Mouse (Mus musculus) thymus, adult 2 months (tissue): Measurements from ENCODE around the gene Ssh2. TPM values are rescaled to one million over a fixed set of nuclear protein-coding genes. Genes with fewer than 3 reads are reported as not detected.

ENCODE experiments used
- DNase-seq: peaks from one replicate; pipeline ENCODE4 v3.0.0; 2021
- H3K27ac ChIP-seq: fragments of 200-500 bp; 2 replicates; pipeline ENCODE4 v1.5.1; 2012; ENCODE audit warnings: low read length, control low read depth; ENCODE audit not compliant: control insufficient read depth, insufficient read depth
- H3K27me3 ChIP-seq: fragments of 200-500 bp; 2 replicates; pipeline ENCODE4 v1.6.1; 2012; ENCODE audit warnings: mild to moderate bottlenecking, low read length, moderate library complexity, mixed read lengths; ENCODE audit not compliant: control insufficient read depth, insufficient read depth
- H3K36me3 ChIP-seq: fragments of 200-500 bp; 2 replicates; pipeline ENCODE4 v1.6.1; 2012; ENCODE audit warnings: mild to moderate bottlenecking, low read length, moderate library complexity; ENCODE audit not compliant: control insufficient read depth, insufficient read depth
- H3K4me1 ChIP-seq: fragments of 200-500 bp; replicated peaks from 2 replicates; pipeline ENCODE4 v1.6.1; 2012; ENCODE audit warnings: low read length; ENCODE audit not compliant: control insufficient read depth, insufficient read depth
- H3K4me3 ChIP-seq: fragments of 200-500 bp; 2 replicates; pipeline ENCODE4 v1.5.1; 2012; ENCODE audit warnings: mild to moderate bottlenecking, low read length, control low read depth, moderate library complexity; ENCODE audit not compliant: control insufficient read depth, insufficient read depth
- CTCF ChIP-seq: fragments of 200-500 bp; IDR thresholded peaks from 2 replicates; pipeline ENCODE4 v1.5.1; 2012; ENCODE audit warnings: mild to moderate bottlenecking, control low read depth, low read length, moderate library complexity, borderline replicate concordance; ENCODE audit not compliant: control insufficient read depth, poor library complexity, insufficient read depth; ENCODE audit errors: extremely low read depth
- POLR2A ChIP-seq: fragments of 200-500 bp; IDR thresholded peaks from 2 replicates; pipeline ENCODE4 v1.6.1; 2012; ENCODE audit warnings: mild to moderate bottlenecking, low read length, control low read depth, moderate library complexity; ENCODE audit not compliant: control insufficient read depth, poor library complexity, insufficient read depth; ENCODE audit errors: extremely low read depth
- WGBS: fragments of 180-500 bp; shearing (Covaris S2); methylation state at CpG from one replicate; pipeline ENCODE4 v1.1.7; 2018; 5-methylcytosine and 5-hydroxymethylcytosine counted together
- polyA plus RNA-seq: library from polyadenylated mRNA; depleted of rRNA; stranded (reverse); fragments of >200 nt; gene quantifications from 2 replicates; pipeline ENCODE4 v1.2.3, GENCODE M21; 2012

The Ssh2 gene
- polyA plus RNA-seq, 1 experiment = 28.6 TPM

DNA sequence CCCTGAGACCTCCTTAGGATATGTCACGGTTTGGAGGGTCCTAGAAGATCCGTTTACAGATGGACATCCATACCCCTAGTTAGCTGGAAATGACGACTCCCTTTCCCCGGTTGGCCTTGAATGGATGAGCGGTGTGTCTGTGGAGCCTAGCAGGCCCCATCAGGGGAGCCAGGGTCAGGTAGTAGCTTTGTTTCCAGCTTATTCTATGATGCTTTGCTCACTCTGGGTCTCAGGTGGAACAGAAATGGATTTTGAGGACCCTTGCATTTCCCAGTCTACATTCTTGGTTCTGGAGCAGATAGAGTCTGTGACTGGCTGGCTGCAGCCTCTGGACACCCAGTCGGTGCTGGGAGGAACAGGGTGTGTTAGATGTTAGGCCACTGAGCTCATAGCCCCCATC, 278.7 kb downstream of the Ssh2 start:
- DNase-seq = no peak
- Histone ChIP-seq H3K4me1 (peaks cover 34% of the 10 kb centered on the region), H3K27ac (no peak overlapping the region), H3K4me3 (no peak overlapping the region), H3K36me3 (no peaks in the 10 kb centered on the region), H3K27me3 (no peaks in the 10 kb centered on the region)
- WGBS = 87% methylated on average over 6 of the region's 6 CpGs
- TF ChIP-seq CTCF (no peak), POLR2A (no peak)

DNA sequence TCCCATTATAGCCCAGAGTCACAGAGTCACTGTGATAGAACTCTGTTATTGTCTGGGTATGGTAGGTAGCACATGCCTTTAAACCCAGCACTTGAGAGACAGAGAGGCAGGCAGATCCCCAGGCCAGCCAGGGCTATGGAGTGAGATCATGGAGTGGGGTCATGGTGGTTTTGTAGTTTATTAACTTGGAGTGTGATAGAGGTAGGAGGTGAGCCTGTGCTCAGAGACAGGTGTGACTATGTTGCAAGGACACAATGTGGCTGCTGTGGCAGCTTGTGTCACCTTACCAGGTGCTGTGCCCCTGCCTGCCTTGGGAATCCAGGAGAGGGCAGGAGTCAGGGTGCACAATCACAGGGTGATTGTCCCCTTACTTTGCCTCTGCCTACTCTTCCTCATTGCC, 279.4 kb downstream of the Ssh2 start:
- no peak overlapping the region for H3K27ac ChIP-seq
- H3K4me1 ChIP-seq = peaks cover 28% of the 10 kb centered on the region

DNA sequence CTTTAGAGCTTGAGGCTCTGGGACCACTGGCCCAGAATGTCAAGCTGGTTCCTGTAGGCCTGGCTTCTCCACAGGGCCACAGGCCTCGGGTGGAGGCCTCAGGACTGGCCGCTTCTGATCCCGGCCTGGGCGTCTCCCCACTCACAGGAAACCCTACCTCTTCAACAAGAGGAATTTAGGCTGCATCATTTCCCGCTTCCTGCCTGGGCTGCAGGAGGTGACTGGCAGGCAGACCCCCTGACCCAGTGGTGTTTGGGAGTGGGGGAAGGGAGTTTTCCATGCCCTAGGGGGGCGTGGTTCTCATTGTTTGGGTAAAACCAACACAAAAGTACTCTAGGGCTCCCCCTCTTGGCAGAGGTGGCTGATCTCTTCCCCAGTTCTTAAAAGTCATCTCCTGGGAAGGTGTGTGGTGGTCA, 281.3 kb downstream of the Ssh2 start:
- Histone ChIP-seq H3K4me3 (no peak overlapping the region), H3K36me3 (no peaks in the 10 kb centered on the region; the same call in 1 of the 2 replicates), H3K27me3 (no peaks in the 10 kb centered on the region), H3K4me1 (peaks cover 14% of the 10 kb centered on the region), H3K27ac (no peak overlapping the region)
- 75% methylated on average over 6 of the region's 6 CpGs for WGBS
- TF ChIP-seq CTCF = 0 out of 2 replicates have a peak, but pooled peaks have one; percentile 35
- no peak for TF ChIP-seq POLR2A
- DNase-seq = peak; percentile 73

More for the DNA sequence above, 279.4 kb downstream of the Ssh2 start:
- no peak for DNase-seq
- TF ChIP-seq POLR2A (no peak), CTCF (no peak)
- H3K27me3 ChIP-seq = no peaks in the 10 kb centered on the region
- H3K36me3 ChIP-seq = no peaks in the 10 kb centered on the region
- H3K4me3 ChIP-seq = no peak overlapping the region

DNA sequence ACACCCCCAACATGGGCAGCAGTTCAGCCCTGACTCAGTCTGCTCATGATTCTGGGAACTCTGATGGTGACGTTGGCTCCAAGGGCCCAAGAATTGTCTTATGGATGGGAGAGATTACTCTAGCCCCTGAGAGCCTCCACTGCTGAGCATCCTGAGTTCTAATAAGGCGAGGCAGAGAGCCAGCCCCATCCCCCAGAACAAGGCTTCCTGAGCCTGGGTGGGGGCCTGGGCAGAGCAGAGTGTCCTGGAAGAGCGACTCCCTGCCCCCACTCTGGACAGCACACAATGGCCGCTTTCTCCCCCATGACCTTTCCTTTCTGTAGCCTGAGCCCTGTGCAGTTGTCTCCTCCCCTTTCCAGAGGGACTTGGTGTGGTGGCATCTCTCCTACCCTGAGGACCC, 281.8 kb downstream of the Ssh2 start:
- no peak overlapping the region for H3K4me3 ChIP-seq
- TF ChIP-seq POLR2A = no peak
- TF ChIP-seq CTCF = no peak
- no peak for DNase-seq
- H3K36me3 ChIP-seq = peaks cover 4% of the 10 kb centered on the region
- 96% methylated on average over 4 of the region's 4 CpGs for WGBS
- no peak overlapping the region for H3K27ac ChIP-seq
- H3K4me1 ChIP-seq = peaks cover 11% of the 10 kb centered on the region
- H3K27me3 ChIP-seq = no peaks in the 10 kb centered on the region

DNA sequence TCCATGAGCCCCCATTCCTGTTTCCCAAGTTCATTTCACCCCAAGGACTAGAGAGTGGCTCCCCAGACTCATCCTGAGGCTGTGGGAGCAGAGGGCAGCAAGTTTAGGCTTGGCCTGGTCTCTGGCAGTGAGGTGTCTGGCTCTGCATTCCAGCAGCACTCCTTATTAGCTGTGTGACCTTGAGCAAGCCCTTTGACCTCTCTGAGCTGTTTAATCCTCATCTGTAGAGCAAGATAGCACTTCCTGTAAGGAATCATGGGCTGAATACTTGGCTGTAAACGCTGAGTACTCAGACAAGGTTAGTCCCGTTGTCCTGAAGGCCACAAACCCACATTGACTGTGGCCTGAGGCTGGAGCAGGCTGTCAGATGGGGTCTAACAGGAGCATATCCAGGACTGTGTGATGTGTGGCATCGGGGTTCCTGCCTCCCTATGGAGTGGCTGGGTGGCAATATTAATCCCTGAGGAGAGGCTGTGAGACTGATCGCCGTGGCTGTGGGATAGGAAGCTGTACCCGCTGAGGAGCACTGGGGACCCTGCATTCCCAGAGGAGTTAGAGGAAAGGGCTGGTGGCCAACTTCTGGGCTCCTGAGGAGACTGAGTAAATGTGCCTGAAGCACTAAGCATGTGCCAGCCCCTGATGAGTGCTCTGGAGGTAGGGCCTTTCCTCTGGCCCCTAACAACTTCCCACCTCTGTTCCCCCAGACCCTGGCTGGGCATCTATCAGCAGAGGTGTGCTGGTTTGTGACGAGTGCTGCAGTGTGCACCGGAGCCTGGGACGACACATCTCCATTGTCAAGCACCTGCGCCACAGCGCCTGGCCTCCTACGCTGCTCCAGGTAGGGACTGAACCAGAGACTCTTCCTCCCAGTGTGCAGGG, 282.4 kb downstream of the Ssh2 start:
- Histone ChIP-seq H3K27ac (no peak overlapping the region), H3K4me3 (no peak overlapping the region), H3K27me3 (no peaks in the 10 kb centered on the region), H3K36me3 (peaks cover 10% of the 10 kb centered on the region), H3K4me1 (peaks cover 11% of the 10 kb centered on the region)
- WGBS = 93% methylated on average over 12 of the region's 12 CpGs
- DNase-seq = no peak
- TF ChIP-seq POLR2A = no peak
- no peak for TF ChIP-seq CTCF

DNA sequence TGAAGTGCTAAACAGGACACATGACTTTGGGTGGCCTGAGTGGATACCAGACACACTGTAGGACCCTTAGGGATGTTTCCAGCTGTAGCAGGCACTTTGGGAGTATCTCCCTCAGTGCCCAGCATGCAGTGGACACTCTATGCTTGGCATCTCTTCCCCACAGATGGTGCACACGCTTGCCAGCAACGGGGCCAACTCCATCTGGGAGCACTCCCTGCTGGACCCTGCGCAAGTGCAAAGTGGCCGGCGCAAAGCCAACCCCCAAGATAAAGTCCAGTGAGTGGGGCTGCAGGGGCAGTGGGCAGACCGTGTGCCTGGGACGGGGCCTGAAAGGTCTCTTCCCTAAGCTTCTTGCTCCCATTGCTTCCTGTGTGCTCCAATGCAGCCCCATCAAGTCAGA, 283.3 kb downstream of the Ssh2 start:
- H3K4me3 ChIP-seq = no peak overlapping the region
- TF ChIP-seq CTCF = no peak
- TF ChIP-seq POLR2A = no peak
- no peaks in the 10 kb centered on the region for H3K27me3 ChIP-seq
- peaks cover 18% of the 10 kb centered on the region for H3K36me3 ChIP-seq
- no peak overlapping the region for H3K27ac ChIP-seq
- WGBS = 99% methylated on average over 7 of the region's 7 CpGs
- DNase-seq = no peak
- peaks cover 4% of the 10 kb centered on the region for H3K4me1 ChIP-seq

DNA sequence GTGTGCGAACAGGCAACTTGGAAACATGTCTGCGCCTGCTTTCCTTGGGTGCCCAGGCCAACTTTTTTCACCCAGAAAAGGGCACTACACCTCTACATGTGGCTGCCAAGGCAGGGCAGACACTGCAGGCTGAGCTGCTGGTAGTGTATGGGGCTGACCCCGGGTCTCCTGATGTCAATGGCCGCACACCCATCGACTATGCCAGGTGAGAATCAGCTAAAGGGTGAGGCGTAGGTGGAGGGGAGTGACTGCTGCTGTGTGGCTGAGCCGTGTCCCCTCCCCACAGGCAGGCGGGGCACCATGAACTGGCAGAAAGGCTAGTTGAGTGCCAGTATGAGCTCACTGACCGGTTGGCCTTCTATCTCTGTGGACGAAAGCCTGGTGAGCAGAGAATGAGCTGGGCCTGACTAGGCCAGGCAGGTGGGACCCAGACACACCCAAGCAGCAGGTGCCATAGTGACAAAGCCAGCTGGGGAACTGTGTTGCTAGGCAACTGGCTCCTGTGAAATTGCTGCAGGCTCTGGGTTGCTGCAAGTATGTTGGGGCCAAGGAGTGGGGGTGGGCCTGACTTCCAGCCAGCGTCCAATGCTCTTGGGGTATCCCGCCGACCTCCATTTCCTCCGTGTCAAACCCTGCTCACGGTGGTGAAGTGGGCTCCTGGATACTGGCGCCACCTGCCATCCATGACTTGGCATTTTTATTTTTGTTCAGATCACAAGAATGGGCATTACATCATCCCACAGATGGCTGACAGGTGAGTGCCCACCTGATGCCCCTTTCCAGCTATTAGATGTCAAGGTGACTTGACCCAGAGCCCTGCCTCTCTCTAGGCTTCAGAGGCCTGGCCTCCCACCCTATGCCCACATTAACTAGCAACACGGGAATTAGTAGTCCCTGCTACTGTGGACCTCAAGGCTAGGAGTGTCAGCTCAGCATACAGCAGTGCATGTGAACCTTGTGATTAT, 284.6 kb downstream of the Ssh2 start:
- no peak for DNase-seq
- TF ChIP-seq POLR2A = no peak
- no peak for TF ChIP-seq CTCF
- 90% methylated on average over 17 of the region's 17 CpGs for WGBS
- peaks cover 21% of the 10 kb centered on the region for H3K36me3 ChIP-seq
- H3K27ac ChIP-seq = no peak overlapping the region
- H3K27me3 ChIP-seq = no peaks in the 10 kb centered on the region
- peaks cover 4% of the 10 kb centered on the region for H3K4me1 ChIP-seq
- H3K4me3 ChIP-seq = no peak overlapping the region
